Mouse (Mus musculus) heart, embryonic 15.5 days (tissue): ENCODE data around the gene Kcnc3. TPM values are rescaled to one million over a fixed set of nuclear protein-coding genes. Genes with fewer than 3 reads are reported as not detected.

ENCODE experiments used
- ATAC-seq: fragments of 200-750 bp; cut with Nextera tagmentation; replicated peaks from 2 replicates; pipeline ENCODE4 v1.8.0; 2017; ENCODE audit warnings: low read depth, moderate TSS enrichment; ENCODE audit not compliant: insufficient number of reproducible peaks, insufficient read depth, low FRiP score
- H3K27ac ChIP-seq: fragments of 300-500 bp; sonication (generic); 2 replicates; pipeline ENCODE4 v1.5.1; 2015; ENCODE audit warnings: mild to moderate bottlenecking, inconsistent platforms
- H3K27me3 ChIP-seq: fragments of 300-500 bp; sonication (generic); 2 replicates; pipeline ENCODE4 v1.6.1; 2015; ENCODE audit warnings: inconsistent platforms
- H3K36me3 ChIP-seq: fragments of 300-500 bp; sonication (generic); 2 replicates; pipeline ENCODE4 v1.6.1; 2015; ENCODE audit warnings: mild to moderate bottlenecking, inconsistent platforms
- H3K4me1 ChIP-seq: fragments of 300-500 bp; sonication (generic); replicated peaks from 2 replicates; pipeline ENCODE4 v1.6.1; 2015; ENCODE audit warnings: inconsistent platforms
- H3K4me2 ChIP-seq: fragments of 300-500 bp; sonication (generic); 2 replicates; pipeline ENCODE4 v1.6.1; 2015; ENCODE audit warnings: inconsistent platforms, mild to moderate bottlenecking, moderate library complexity
- H3K4me3 ChIP-seq: fragments of 300-500 bp; sonication (generic); 2 replicates; pipeline ENCODE4 v1.5.1; 2015; ENCODE audit warnings: mild to moderate bottlenecking, inconsistent platforms
- H3K9ac ChIP-seq: fragments of 300-500 bp; sonication (generic); 2 replicates; pipeline ENCODE4 v1.6.1; 2015; ENCODE audit warnings: mild to moderate bottlenecking, inconsistent platforms
- H3K9me3 ChIP-seq: fragments of 300-500 bp; sonication (generic); replicated peaks from 2 replicates; pipeline ENCODE4 v1.6.1; 2016; ENCODE audit warnings: inconsistent platforms
- WGBS: fragments of 180-500 bp; shearing (Covaris S2); methylation state at CpG from one replicate; pipeline ENCODE4 v1.1.7; 2015; ENCODE audit warnings: mixed read lengths; 5-methylcytosine and 5-hydroxymethylcytosine counted together
- polyA plus RNA-seq: library from polyadenylated mRNA; unstranded; fragments of >200 nt; fragmentation: Nextera tagmentation; extraction: Ambion mirVana; gene quantifications from 2 replicates; pipeline ENCODE4 v1.2.1, GENCODE M21; 2015

Gene Kcnc3
- 0.11 and 0.37 TPM in 2 replicates for polyA plus RNA-seq

- Histone ChIP-seq H3K4me3 (peak within 1 kb of the TSS; percentile 57), H3K9ac (peak within 1 kb of the TSS; percentile 27), H3K9me3 (no peaks in the 10 kb centered on the region), H3K4me2 (peak within 1 kb of the TSS; percentile 94), H3K27me3 (peaks cover 91% of the 10 kb centered on the region), H3K27ac (no peak within 1 kb of the TSS), H3K36me3 (no peaks in the 10 kb centered on the region), H3K4me1 (peaks cover 35% of the 10 kb centered on the region)
- ATAC-seq = peak; percentile 81
- WGBS = under 1% methylated on average over 80 of the region's 80 CpGs
Observed at GRCm38 (mm10) chr7:44590402-44591347, at the start of gene Kcnc3. Kcnc3 (plus strand) TSS chr7:44590664.

GRCm38 (mm10) chr7:44542555-44542954 is 47.9 kb upstream of the Kcnc3 start:
- H3K4me3 ChIP-seq = no peak overlapping the region
- peaks cover 46% of the 10 kb centered on the region for H3K36me3 ChIP-seq
- H3K4me2 ChIP-seq = no peak overlapping the region
- no peak for ATAC-seq
- no peaks in the 10 kb centered on the region for H3K27me3 ChIP-seq
- no peak overlapping the region for H3K27ac ChIP-seq
- no peaks in the 10 kb centered on the region for H3K9me3 ChIP-seq
- H3K4me1 ChIP-seq = peaks cover 9% of the 10 kb centered on the region
- H3K9ac ChIP-seq = no peak overlapping the region
- WGBS = 90% methylated on average over 11 of the region's 11 CpGs

GRCm38 (mm10) chr7:44543071-44543470 is 47.4 kb upstream of the Kcnc3 start:
- WGBS = 73% methylated on average over 12 of the region's 12 CpGs
- H3K4me2 ChIP-seq = no peak overlapping the region
- H3K27me3 ChIP-seq = no peaks in the 10 kb centered on the region
- H3K27ac ChIP-seq = no peak overlapping the region
- H3K4me1 ChIP-seq = peaks cover 14% of the 10 kb centered on the region
- H3K9me3 ChIP-seq = no peaks in the 10 kb centered on the region
- peaks cover 41% of the 10 kb centered on the region for H3K36me3 ChIP-seq
- H3K9ac ChIP-seq = no peak overlapping the region
- no peak overlapping the region for H3K4me3 ChIP-seq
- ATAC-seq = no peak

- peaks cover 14% of the 10 kb centered on the region for H3K4me1 ChIP-seq
- ATAC-seq = no peak
- no peaks in the 10 kb centered on the region for H3K27me3 ChIP-seq
- no peak overlapping the region for H3K4me2 ChIP-seq
- H3K36me3 ChIP-seq = peaks cover 35% of the 10 kb centered on the region
- no peak overlapping the region for H3K27ac ChIP-seq
- H3K9me3 ChIP-seq = no peaks in the 10 kb centered on the region
- H3K4me3 ChIP-seq = no peak overlapping the region
- 97% methylated on average over 3 of the region's 3 CpGs for WGBS
- no peak overlapping the region for H3K9ac ChIP-seq
Observed at GRCm38 (mm10) chr7:44546274-44546673, 44.2 kb upstream of the Kcnc3 start.

- no peak overlapping the region for H3K9ac ChIP-seq
- H3K36me3 ChIP-seq = peaks cover 37% of the 10 kb centered on the region
- peaks cover 14% of the 10 kb centered on the region for H3K4me1 ChIP-seq
- no peaks in the 10 kb centered on the region for H3K27me3 ChIP-seq
- ATAC-seq = no peak
- WGBS = 97% methylated on average over 13 of the region's 13 CpGs
- peak overlapping the region; percentile 68 for H3K4me3 ChIP-seq
- no peak overlapping the region for H3K27ac ChIP-seq
- peak overlapping the region; percentile 80; the same call in 1 of the 2 replicates for H3K4me2 ChIP-seq
- no peaks in the 10 kb centered on the region for H3K9me3 ChIP-seq
Observed at GRCm38 (mm10) chr7:44547041-44547440, 43.4 kb upstream of the Kcnc3 start.

GRCm38 (mm10) chr7:44547725-44548124 is 42.7 kb upstream of the Kcnc3 start:
- no peak for ATAC-seq
- H3K36me3 ChIP-seq = peaks cover 34% of the 10 kb centered on the region
- no peaks in the 10 kb centered on the region for H3K9me3 ChIP-seq
- peak overlapping the region; percentile 80 for H3K4me2 ChIP-seq
- peak overlapping the region; percentile 73; the same call in 1 of the 2 replicates for H3K27ac ChIP-seq
- 21% methylated on average over 5 of the region's 5 CpGs for WGBS
- H3K27me3 ChIP-seq = no peaks in the 10 kb centered on the region
- peak overlapping the region; percentile 62 for H3K9ac ChIP-seq
- peak overlapping the region; percentile 68 for H3K4me3 ChIP-seq
- H3K4me1 ChIP-seq = peaks cover 20% of the 10 kb centered on the region

GRCm38 (mm10) chr7:44548497-44549087 is 41.9 kb upstream of the Kcnc3 start, which contains the start of gene Pold1:
Pold1 (minus strand) TSS chr7:44548849.
- under 1% methylated on average over 43 of the region's 43 CpGs for WGBS
- H3K27ac ChIP-seq = peak within 1 kb of the TSS; percentile 73
- peak; percentile 95 for ATAC-seq
- peaks cover 27% of the 10 kb centered on the region for H3K4me1 ChIP-seq
- H3K9ac ChIP-seq = peak within 1 kb of the TSS; percentile 62
- peak within 1 kb of the TSS; percentile 68 for H3K4me3 ChIP-seq
- peak within 1 kb of the TSS; percentile 80 for H3K4me2 ChIP-seq
- H3K36me3 ChIP-seq = peaks cover 31% of the 10 kb centered on the region
- H3K27me3 ChIP-seq = no peaks in the 10 kb centered on the region
- no peaks in the 10 kb centered on the region for H3K9me3 ChIP-seq

- H3K27me3 ChIP-seq = 0 out of 2 replicates have a peak, but pooled peaks cover 2% of the 10 kb centered on the region
- no peak for ATAC-seq
- H3K4me3 ChIP-seq = no peak overlapping the region
- H3K36me3 ChIP-seq = peaks cover 31% of the 10 kb centered on the region
- no peak overlapping the region for H3K4me2 ChIP-seq
- no peaks in the 10 kb centered on the region for H3K9me3 ChIP-seq
- H3K27ac ChIP-seq = no peak overlapping the region
- 92% methylated on average over 23 of the region's 23 CpGs for WGBS
- H3K4me1 ChIP-seq = peaks cover 30% of the 10 kb centered on the region
- H3K9ac ChIP-seq = no peak overlapping the region
Observed at GRCm38 (mm10) chr7:44549621-44550408, 40.6 kb upstream of the Kcnc3 start.

GRCm38 (mm10) chr7:44550409-44550678 is 40.1 kb upstream of the Kcnc3 start:
- Histone ChIP-seq H3K9me3 (no peaks in the 10 kb centered on the region), H3K36me3 (peaks cover 31% of the 10 kb centered on the region), H3K9ac (no peak overlapping the region), H3K27me3 (0 out of 2 replicates have a peak, but pooled peaks cover 3% of the 10 kb centered on the region), H3K27ac (no peak overlapping the region), H3K4me1 (peaks cover 30% of the 10 kb centered on the region), H3K4me3 (no peak overlapping the region), H3K4me2 (no peak overlapping the region)
- 94% methylated on average over 12 of the region's 12 CpGs for WGBS
- no peak for ATAC-seq

- Histone ChIP-seq H3K36me3 (peaks cover 31% of the 10 kb centered on the region), H3K27ac (no peak overlapping the region), H3K4me2 (no peak overlapping the region), H3K9ac (no peak overlapping the region), H3K4me3 (no peak overlapping the region), H3K4me1 (peaks cover 30% of the 10 kb centered on the region), H3K27me3 (0 out of 2 replicates have a peak, but pooled peaks cover 3% of the 10 kb centered on the region), H3K9me3 (no peaks in the 10 kb centered on the region)
- no peak for ATAC-seq
- WGBS = 94% methylated on average over 21 of the region's 21 CpGs
Observed at GRCm38 (mm10) chr7:44551301-44551700, 39.2 kb upstream of the Kcnc3 start.

- 77% methylated on average over 22 of the region's 22 CpGs for WGBS
- Histone ChIP-seq H3K9me3 (no peaks in the 10 kb centered on the region), H3K4me3 (no peak overlapping the region), H3K36me3 (peaks cover 31% of the 10 kb centered on the region), H3K9ac (no peak overlapping the region), H3K4me2 (no peak overlapping the region), H3K27me3 (0 out of 2 replicates have a peak, but pooled peaks cover 3% of the 10 kb centered on the region), H3K4me1 (peaks cover 30% of the 10 kb centered on the region), H3K27ac (no peak overlapping the region)
- ATAC-seq = no peak
Observed at GRCm38 (mm10) chr7:44551731-44552130, 38.7 kb upstream of the Kcnc3 start.
